Mouse (Mus musculus) heart, adult 11 months (tissue): ENCODE data around the gene Usp40.
"Not testable (repeated sequence)": the region's sequence is repeated elsewhere in the genome, so short reads cannot be mapped to it uniquely, and the experiment has no call there.

Experiments used
- DNase-seq: peaks from one replicate; pipeline ENCODE4 v3.0.0; 2022

Gene Usp40

DNA sequence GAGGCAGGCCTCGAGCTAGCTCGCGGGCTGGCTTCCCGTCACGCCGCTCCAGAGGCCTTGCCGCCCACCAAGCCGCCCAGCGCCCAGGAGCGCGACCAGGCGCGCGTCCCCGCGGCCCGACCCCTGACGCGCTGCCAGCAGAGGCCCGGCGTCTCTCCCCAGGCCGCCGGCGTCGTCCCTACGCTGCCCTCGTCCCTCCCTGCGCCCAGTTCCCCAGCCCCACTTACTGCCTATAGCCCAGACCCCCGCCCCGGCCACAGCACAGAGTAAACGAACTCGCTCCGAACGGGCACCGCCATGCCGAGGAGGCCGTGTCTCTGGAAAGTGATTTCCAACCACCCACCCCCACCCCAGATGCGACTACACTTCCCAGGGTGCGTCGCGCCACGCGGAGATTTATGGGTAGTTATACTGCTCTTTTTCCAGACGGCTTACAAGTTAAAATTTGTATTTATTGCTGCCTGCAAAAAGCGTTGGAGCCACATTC is at the start of gene Usp40:
Gene Usp40, minus strand, starts transcription at position 341 of the 487 bp plus-strand sequence.
- DNase-seq: peak; percentile 98

DNA sequence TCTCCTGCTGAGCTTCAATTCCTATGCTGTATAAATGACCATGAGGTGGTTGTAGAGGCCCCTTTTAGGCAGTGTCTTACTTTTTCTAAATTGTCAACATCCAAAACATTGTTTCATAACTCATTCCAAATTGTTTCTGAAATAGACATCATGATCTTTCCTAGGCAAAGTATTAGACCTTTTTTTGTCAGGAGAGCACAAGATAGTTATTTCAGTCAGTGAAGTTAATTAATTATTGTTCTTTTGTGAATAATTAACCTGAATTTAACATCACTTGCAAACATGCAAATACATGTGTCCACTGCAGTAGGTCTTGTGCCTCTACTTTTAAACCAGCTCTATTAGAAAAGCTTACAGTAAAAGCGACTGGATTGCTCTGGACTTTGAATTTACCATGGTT is 46.7 kb upstream of the Usp40 start, which contains the start of gene Ugt1a10:
Gene Ugt1a10, plus strand, starts transcription at position 301 of the 400 bp plus-strand sequence.
- DNase-seq: no peak

DNA sequence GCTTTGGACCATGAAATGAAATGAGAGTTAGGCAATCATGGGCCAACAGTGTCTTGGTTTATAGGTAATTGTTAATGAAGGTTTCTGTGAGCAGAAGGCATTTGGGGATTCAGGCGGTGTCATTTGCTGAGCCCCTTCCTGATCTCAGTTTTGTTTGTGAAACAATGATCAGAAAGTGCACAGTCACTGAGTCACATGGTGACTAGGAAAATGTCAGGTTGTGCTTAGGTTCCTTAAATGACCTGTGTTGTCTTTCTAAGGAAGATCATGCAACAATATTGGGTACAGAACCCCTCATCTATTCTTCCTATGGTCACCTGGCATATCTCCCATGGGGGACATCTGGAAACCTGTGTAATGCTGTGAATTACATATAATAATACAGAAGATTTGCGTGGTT is 39.1 kb upstream of the Usp40 start:
- not testable (repeated sequence) for DNase-seq

DNA sequence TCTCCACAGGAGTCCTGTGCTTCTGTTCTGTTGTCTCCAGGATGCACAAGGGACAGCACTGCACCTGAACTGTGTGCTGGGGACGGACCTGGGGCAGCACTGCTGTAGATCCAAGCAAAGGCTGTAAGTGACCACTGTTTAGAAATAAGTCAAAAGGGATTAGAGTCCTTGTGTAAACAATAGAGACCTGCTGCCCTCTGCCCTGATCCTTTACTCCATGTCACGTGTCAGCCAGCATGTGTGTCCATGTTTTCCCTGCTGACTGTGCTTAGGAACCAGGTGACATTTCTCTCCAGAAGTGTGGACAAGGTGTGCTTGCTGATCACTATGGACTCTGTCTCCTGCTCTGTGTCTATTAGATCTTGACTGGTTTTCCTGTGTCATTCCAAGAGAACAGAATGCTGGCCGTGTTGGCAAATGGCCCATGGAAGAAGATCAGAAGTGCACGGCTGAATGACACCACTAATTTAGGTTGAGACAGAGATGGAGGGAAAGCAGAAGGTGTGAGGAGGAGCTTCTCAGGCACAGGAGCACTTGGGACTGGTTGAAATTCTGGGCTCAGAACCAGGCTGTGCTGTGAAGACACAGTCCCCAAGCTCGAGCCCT is 36.6 kb upstream of the Usp40 start:
- DNase-seq: not testable (repeated sequence)

DNA sequence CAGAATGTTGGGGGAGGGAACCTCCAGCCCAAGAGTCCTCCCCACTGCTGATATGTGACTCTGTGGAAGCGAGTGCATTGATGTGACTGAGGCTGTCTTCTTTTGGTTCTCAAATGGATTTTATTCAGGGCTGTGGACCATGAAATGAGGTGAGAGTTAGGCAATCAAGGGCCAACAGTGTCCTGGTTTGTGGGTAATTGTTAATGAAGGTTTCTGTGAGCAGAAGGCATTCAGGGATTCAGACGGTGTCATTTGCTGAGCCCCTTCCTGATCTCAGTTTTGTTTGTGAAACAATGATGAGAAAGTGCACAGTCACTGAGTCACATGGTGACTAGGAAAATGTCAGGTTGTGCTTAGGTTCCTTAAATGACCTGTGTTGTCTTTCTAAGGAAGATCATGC is 34.7 kb upstream of the Usp40 start:
- DNase-seq: not testable (repeated sequence)

DNA sequence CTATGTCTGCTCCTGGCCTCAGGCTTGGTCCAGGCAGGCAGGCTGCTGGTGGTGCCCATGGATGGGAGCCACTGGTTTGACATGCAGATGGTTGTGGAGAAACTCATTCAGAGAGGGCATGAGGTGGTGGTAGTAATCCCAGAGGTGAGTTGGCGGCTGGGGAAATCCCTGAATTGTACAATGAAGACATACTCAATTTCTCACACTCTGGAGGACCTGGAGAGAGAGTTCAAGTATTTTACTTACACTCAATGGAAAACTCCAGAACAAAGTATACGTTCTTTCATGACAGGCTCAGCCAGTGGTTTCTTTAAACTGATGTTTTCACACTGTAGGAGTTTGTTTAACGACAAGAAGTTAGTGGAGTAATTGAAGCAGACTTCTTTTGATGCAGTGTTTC is 16.9 kb upstream of the Usp40 start:
- peak; percentile 57 for DNase-seq

DNA sequence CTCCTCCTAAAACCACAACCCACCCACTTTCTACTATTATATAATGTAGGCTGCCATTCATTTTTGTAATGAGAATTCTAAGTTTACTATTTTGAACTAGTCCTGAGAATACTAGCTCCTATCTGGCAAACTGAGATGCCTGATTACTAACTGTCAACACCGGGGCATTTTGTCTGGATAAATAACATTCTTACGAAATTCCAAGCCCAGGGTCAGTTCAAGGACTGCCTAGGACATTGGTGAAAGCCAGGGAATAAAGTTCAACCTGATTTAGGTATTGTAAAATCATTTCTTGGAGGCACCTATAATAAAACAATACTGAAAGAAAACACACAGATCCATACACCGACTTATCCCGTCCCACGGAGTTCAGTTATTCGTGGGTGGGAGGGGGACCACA is 7.0 kb upstream of the Usp40 start:
- DNase-seq: no peak

DNA sequence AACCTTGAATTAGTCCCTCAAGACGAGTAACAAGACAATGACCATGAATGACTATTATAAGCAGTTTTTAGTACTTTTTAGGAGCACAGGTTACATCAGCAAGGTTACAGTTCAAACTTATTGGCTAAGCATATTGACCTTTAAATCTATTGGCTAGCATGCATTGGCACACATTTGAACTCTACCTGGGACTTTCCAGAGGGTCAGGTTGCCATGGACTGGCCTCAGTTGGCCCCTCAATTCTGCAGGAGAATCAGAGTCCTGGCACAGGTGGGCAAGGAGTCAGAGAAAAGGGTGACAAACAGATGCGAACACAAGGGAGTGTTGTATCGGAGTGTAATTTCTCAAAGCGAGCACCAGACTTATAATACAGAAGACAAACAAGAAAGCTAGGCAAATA is 6.3 kb upstream of the Usp40 start:
- no peak for DNase-seq

DNA sequence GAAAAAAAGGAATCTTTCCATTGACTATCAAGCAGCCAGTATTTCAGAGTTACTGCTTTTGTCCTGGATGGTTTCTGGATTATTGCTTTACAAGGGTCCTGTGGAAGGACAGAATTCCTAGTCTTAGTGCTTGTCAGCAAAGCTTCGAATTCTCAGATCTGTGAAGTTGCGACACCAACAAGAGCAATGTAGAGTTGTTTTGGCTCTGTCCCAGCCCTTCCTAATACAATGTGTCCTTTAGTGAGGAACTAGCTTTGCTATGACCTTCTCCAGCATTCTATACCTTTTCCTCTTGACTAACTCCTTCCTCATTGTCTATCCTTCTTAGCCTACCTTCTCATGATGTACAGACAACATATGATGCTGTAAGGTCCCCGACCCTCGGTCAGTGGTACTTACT is 5.8 kb upstream of the Usp40 start:
- DNase-seq: peak; percentile 37

DNA sequence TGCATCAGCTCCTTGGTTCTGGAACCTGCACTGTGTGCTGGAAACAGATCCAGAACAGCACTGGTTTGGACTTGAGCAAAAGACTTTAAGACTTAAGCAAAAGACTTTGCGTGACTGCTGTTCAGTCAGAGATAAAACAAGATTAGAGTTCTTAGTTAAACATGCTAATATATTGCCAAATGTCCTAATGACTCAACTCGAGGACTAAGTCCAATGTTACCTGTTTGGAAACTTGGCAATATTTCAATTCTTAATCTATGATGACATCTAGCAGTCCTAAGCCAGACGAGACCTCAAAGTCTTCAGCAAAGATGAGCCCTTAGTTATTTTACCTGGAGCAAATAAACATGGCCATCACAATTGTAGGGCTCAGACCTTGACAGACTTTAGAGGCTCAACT is 5.4 kb upstream of the Usp40 start:
- no peak for DNase-seq

DNA sequence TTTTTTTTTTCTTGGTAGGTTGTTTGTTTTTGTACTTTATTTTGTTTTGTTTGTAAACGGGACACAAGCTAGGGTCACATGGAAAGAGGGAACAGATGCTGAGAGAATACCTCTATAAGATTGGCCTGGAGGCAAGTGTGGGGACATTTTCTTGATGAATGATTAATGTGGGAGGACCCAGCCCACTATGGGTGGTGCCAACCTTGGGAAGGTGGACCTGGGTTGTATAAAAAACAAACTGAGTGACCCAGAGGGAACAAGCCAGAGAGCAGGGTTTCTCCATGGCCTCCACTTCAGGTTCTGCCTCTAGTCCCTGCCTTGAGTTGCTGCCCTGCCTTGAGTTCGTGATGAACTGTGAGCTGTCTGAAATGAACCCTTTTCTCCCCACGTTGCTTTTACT is 1.2 kb upstream of the Usp40 start:
- peak; percentile 84 for DNase-seq

DNA sequence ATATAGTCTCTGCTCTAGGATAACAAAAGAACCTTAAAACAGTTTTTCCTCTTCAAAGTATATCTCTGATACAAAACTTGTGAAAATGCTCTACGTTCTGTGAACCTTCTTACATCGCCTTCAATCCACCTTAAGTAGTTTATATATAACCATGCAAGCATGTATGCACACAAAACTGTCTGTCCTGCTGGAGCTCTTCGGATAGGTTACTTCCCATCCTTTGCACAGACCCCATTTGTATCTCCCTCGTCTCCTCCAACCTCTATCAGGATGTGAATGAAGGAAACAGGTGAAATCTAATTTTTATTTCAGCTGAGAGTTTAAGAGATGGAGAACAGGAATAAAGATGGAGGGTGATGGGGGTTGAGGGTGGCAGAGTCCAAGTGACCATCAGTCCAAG is 384 bp upstream of the Usp40 start:
- DNase-seq: peak; percentile 72

DNA sequence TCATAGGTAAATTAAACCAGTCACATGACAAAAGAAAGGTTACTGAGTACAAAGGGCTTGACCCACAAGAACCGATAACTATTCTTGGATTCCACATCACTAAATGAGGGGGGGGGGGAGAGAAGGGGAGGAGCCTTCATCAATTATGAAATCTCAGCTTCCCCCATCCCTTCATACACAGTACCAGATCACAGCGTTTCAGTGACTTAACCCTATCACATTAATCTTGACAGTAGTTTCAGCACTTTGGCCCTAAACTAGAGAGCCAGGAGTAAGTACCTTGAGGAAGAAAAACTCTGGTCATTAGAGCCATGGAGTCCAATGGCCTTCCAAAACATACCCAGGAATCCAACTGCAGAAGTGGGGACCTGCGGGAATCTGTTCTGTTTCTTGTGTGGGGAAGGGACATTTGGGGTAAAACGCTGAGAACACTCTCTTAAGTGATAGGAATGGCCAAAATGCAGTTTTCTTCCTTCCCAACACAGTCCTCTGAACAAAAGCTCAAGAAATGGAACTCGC is 600 bp downstream of the Usp40 start:
- DNase-seq: no peak

DNA sequence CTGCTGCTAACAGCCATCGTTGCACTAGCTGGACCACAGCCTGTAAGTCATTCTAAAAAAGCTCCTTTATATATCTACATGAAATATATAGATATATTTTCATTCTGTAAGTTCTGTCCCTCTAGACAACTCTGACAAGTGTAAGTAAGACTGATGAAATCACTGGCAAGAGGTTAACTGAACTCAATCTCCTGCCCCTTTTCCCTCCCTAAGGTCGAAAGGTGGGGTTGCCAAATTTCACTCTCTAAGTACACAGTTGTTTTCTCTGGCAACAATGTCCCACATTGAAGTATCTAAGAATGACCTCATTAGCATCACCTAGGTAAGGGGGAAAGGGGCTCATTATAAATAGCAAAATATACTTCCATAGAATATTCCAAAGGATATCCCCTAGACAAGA is 15.6 kb downstream of the Usp40 start:
- DNase-seq: no peak

DNA sequence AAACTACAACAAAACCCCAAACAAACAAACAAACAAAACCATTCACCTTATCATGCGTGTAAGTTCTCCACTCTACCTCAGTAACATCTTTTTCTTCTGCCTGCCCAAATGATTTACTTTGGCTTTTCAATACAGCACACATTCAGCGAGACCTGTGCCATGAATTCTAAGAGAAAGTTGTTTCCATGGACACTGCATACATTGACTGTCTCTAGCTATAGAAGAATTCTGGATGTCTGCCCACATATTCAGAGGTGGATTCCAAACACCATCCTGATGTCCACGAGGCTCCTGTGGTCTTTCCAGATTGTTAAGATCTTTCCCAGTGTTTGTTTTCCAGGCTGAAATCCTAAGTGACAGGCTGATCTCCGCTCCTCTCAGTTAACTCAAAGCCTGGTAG is 26.1 kb downstream of the Usp40 start:
- DNase-seq: no peak

DNA sequence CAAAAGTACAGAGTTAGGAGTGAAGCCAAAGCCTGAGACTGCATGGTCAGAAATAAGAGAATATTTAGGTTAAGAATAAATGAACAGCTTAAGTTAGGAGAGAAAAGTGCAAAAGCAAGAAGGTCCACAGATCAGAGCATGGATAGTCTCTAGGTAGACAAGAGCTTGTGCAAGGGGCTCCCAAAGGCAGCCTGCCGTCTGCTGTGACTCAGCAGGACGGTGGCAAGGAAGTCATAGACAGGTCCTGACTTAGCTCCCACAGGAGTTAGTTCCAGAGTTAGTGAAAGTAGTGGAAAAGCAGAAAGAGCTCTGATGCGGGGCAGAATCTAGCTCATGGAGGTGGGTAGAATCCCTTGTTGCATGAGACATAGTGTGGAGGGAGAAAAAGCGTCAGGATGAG is 38.0 kb downstream of the Usp40 start:
- peak; percentile 44 for DNase-seq

DNA sequence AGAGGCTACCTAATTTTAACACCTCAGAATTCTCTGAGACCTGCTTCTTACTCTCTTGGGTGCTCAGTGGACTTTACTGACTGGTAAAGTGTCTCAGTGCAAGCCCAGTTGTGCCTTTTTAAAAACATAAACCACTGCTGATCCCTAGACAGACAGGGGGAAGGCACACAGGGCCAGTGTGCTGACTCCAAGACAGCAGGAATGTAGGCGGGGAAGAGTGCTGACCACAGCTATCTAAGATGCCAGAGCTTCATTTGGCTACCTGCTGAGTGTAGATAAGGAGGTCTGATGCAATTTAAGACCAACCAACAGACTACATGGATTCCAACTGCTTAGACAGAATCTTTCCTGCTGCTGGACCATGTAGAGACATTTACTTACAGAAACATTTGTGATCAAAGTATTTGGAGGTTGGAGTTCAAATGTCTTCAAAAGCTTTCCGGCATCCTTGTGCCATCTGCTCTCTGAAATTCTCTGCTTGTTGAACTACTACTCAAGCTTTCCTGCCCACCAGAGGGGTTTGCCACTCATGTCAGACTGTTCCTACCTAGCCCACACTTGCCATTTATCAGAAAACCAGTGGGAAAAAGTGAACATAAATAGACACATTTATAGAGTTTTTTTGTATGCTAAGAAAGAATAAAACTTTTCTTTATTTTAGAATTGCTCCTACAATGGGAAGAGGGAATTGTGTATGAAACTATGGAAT is 46.7 kb downstream of the Usp40 start:
- DNase-seq: no peak

DNA sequence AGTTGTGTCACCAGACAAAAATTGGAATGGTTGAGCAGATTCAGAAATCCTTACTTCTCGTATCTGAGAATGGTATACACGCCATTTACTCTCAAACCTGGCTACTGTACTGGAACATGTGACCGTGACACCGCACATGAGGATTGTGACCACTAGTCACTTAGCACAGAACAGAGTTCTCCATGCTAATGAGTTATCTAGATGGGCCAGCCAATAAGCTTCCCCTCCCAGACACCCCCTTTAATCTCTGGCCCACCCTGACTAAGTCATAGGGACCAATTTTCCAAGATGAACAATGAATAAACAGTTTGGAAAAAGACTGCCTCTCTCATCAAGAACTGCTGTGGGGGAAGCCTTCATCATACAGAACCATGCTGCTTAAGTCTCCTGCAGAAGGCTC is 47.6 kb downstream of the Usp40 start:
- peak; percentile 42 for DNase-seq

DNA sequence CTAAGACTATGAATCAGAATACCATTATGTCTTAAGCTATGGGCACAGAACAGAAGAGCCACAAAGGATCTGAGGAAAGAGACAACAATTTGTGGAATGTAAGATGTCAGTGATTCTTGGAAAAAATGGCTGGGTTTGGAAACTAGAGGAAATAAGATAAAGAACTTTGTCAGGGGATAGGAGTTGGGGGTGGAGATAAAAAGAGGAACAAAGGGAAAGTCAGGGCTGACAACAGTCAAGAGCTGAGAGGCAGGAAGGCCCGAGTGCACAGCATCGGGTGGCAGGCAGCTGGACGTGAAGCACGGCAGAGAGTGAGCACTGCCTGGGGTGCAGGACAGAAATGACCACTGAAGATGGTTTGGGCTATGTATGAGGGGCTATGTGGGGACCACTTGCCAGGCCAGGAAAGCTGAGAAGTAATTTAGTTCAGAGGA is 48.3 kb downstream of the Usp40 start:
- peak; percentile 87 for DNase-seq

DNA sequence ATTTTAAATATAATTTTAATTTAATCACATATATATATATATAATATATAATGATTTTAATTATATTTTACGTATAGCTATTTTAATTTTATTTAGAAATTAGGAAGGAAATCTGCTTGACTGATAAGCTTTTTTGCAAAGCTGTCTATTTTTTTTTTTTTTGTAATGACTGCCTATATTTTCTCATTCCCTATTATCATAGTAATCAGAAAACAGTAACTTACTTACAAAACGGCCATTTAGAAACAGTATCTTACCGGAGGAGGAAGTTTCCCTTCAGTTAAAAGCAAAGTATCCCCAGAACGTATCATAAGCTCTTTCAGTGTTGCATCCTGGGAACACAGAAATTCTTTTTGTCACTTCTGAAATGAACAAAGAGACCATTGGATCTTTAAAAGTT is 48.8 kb downstream of the Usp40 start:
- no peak for DNase-seq

DNA sequence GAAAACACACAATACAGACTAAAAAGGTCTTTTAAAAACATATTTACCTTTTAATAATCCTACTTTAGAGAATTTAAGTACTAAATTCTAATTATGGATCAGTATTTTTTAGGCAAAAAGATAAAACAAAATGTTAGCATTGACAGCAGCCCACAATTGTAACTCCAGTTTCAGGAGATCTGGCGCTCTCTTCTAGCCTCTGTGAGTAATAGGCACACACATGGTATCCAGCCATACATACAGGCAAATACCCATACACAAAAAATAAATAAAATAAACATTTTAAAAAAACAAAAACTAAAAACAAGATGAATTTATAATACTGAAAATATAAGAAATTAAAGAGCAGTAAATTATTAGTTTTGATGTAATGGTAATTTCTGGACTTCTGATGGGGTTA is 49.4 kb downstream of the Usp40 start:
- DNase-seq: peak; percentile 6

DNA sequence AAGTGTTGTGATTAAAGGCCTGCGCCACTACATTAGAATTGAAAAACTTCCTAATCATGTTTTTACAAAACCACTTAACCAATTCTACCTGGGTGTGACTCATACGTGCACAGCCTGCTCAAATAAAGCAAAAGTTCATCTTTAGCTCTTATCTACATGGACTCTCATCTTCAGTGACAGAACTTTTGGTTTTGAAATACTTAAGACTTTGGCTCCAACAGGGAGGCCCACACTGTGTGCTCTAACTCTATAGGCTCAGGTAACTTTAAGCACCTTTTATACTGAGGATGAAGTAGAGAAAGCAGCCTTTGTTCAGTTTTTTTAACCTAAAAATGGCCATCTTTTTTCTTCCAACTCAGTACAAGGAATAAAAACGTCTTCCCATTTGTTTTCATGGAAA is 55.3 kb downstream of the Usp40 start:
- peak; percentile 1 for DNase-seq

DNA sequence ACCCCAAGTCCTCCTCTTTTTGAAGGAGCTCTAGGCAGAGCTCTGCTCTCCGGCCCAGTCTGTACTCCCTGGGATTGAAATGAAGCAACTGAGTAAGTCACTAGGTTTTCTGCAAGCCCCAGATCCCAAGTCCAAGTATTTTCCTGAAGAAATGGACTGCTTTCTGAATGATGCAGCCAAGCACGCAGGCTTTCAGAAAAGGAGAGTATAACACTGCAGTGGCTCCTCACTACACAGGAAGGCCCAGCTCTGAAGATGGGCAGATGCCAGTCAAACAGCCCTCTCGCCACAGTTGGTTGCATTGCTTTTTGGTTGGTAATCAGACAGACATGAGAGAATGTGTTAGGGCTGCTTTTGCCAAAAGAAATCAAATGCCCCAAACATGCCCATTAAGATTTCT is 56.7 kb downstream of the Usp40 start:
- DNase-seq: peak; percentile 81

DNA sequence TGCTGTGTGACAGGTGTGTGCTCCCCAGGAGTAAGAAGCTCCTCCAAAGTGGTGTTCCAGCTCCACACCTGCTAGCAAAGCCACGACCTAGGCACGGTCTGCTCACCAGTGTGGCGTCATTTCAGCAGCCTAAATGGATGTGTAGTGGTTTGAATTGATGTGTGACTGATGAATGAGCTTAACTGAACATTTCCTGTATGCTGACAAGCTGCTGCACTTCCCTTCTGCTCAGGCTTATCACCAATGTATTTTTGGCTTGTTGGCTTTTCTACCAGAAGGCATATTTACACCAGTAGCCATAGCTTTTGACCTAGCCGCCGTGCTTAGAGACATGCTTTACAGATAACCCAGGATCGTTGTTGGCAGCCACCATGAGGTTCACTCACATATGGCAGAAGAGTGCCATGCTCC is 60.7 kb downstream of the Usp40 start:
- peak; percentile 93 for DNase-seq
